Mouse (Mus musculus) myocyte (in vitro differentiated cells): ENCODE measurements at regions not wholly inside any gene's neighbourhood (a gene's known extent, or its start where the extent isn't known, plus 50 kb on each side); places are given as distances from the start of the nearest gene placed in this dataset.

Experiments used
- E2F4 ChIP-seq: IDR thresholded peaks from one replicate; pipeline ENCODE4 v1.6.1; 2011; ENCODE audit warnings: mild to moderate bottlenecking, control low read depth, moderate library complexity; ENCODE audit not compliant: insufficient read depth
- MAX ChIP-seq: IDR thresholded peaks from one replicate; pipeline ENCODE4 v1.6.1; 2011; ENCODE audit warnings: low read depth, mild to moderate bottlenecking, control low read depth
- MYOD1 ChIP-seq, 3 experiments: IDR thresholded peaks; one replicate each; pipeline ENCODE4 v1.6.1; 2011; ENCODE audit warnings: control low read depth in 2 of 3, low read depth in 2 of 3, mild to moderate bottlenecking in 2 of 3, moderate library complexity in 1 of 3; ENCODE audit not compliant: insufficient read length in 2 of 3, control insufficient read depth in 1 of 3
- MYOG ChIP-seq, 3 experiments: IDR thresholded peaks; one replicate each; pipeline ENCODE4 v1.6.1; 2011; ENCODE audit warnings: control low read depth in 2 of 3, low read depth in 2 of 3, mild to moderate bottlenecking in 2 of 3; ENCODE audit not compliant: insufficient read length in 2 of 3, control insufficient read depth in 1 of 3, insufficient read depth in 1 of 3
- POLR2A ChIP-seq: IDR thresholded peaks from one replicate; pipeline ENCODE4 v1.6.1; 2011; ENCODE audit warnings: low read depth, mild to moderate bottlenecking, control low read depth, moderate library complexity; ENCODE audit not compliant: insufficient read length
- POLR2AphosphoS2 ChIP-seq: IDR thresholded peaks from one replicate; pipeline ENCODE4 v1.6.1; 2011; ENCODE audit warnings: low read depth, control low read depth; ENCODE audit not compliant: insufficient read length
- REST ChIP-seq: IDR thresholded peaks from one replicate; pipeline ENCODE4 v1.6.1; 2011; ENCODE audit warnings: mild to moderate bottlenecking, control low read depth, moderate library complexity; ENCODE audit not compliant: insufficient read depth, insufficient read length
- SRF ChIP-seq: IDR thresholded peaks from one replicate; pipeline ENCODE4 v1.6.1; 2011; ENCODE audit warnings: low read depth; ENCODE audit not compliant: control insufficient read depth, insufficient read length
- TCF12 ChIP-seq: IDR thresholded peaks from one replicate; pipeline ENCODE4 v1.6.1; 2011; ENCODE audit warnings: mild to moderate bottlenecking, control low read depth; ENCODE audit not compliant: poor library complexity, insufficient read depth, severe bottlenecking
- USF1 ChIP-seq: IDR thresholded peaks from one replicate; pipeline ENCODE4 v1.6.1; 2011; ENCODE audit warnings: low read depth, mild to moderate bottlenecking, control low read depth, moderate library complexity

DNA sequence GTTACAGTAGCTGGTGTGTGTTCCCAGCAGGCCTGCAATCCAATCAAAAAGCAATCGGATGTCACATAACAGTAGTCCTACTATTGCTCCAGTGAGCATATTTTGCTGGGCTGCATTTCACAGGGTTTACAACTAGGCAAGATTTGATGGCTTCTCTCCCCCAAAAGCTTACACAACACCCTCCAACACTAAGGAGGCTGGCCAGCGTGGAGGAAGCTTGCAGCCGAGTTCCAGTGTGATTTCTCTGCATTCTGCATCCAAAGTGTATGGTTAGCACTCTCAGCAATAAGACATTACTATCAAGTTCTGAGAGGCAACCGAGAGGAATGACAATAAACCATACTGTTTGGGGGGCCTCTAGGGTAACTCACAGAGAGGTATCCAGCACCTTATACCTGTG lies 367.2 kb downstream of the Xylt1 start:
- TF ChIP-seq POLR2A (no peak), USF1 (no peak), POLR2AphosphoS2 (no peak), MYOD1 (IDR thresholded peaks at IDR 0.05; ENCODE audit: control insufficient read depth in 1 of 3, insufficient read length in 2 of 3, low read depth in 2 of 3) (no peak), MAX (no peak), SRF (no peak), REST (no peak), TCF12 (no peak), MYOG (IDR thresholded peaks at IDR 0.05; ENCODE audit: control insufficient read depth in 1 of 3, insufficient read depth in 1 of 3, insufficient read length in 2 of 3, low read depth in 2 of 3) (no peak), E2F4 (no peak)
